Mouse (Mus musculus): ENCODE results near the gene Dcn.

DNA sequence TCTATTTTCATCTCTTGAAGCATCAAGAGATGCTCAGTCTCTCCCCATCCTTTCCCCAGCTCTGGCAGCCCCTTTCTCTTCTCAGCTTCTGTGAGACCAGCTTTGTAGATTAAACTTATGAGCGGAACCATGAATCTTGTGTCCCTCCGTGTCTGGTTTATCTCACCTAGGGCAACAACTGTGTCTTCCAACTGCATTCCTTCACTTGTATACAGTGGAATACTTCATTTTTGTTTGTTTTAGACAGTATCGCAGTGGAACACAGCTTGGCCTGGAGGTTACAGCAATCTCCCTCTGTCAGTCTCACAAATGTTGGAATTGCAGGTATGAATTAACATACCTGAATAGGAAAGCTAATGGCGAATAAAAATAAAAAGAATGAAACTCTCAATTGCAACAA lies 58.8 kb downstream of the Dcn start:
- TF ChIP-seq CTCF (IDR thresholded peaks at IDR 0.05; ENCODE audit: low read depth, low read length) (no peak), POLR2AphosphoS5 (IDR thresholded peaks at IDR 0.05; ENCODE audit: insufficient replicate concordance, low read depth, low read length) (no peak), GATA2 (IDR thresholded peaks at IDR 0.05; ENCODE audit: borderline replicate concordance, low read depth, low read length) (no peak), GATA1 (IDR thresholded peaks at IDR 0.05; ENCODE audit: borderline replicate concordance, low read length) (no peak)

Data from G1E (cell line).